1 mouse cellular context compared by ENCODE assay signal in genomic region chr9:78558586-78559214, GRCm38 (mm10).
TF ChIP-seq lines count a peak whose summit lies in the region.

No protein-coding gene starts in this region.

TF ChIP-seq in MEL, 35 proteins besides CTCF, POLR2A, EP300 and RAD21 (continued from another document):
- TF ChIP-seq ZKSCAN1 (IDR thresholded peaks at IDR 0.05; ENCODE audit: low read depth, low read length) (no peak), USF2 (IDR thresholded peaks at IDR 0.05; ENCODE audit: borderline replicate concordance in 1 of 2, insufficient read depth in 1 of 2, low read depth in 1 of 2, low read length in 2 of 2) (no peak), GATA1 (IDR thresholded peaks at IDR 0.05; ENCODE audit: low read depth, low read length) (no peak), SMC3 (IDR thresholded peaks at IDR 0.05; ENCODE audit: low read depth, low read length) (no peak), USF1 (IDR thresholded peaks at IDR 0.05; ENCODE audit: low read depth, low read length) (no peak), MYC (IDR thresholded peaks at IDR 0.05; ENCODE audit: low read depth, low read length) (no peak), ETS1 (IDR thresholded peaks at IDR 0.05; ENCODE audit: low read depth, low read length) (no peak), ZNF384 (IDR thresholded peaks at IDR 0.05; ENCODE audit: low read depth, low read length) (no peak), ZC3H11A (IDR thresholded peaks at IDR 0.05; ENCODE audit: low read depth, low read length) (no peak), E2F4 (IDR thresholded peaks at IDR 0.05; ENCODE audit: borderline replicate concordance, low read depth, low read length) (no peak), GABPA (IDR thresholded peaks at IDR 0.05; ENCODE audit: low read depth, low read length) (no peak)
